Mouse (Mus musculus) spleen, adult 2 months (tissue): ENCODE measurements around the gene Sh3tc1. TPM values are rescaled to one million over a fixed set of nuclear protein-coding genes. Genes with fewer than 3 reads are reported as not detected.

Experiments
- DNase-seq, 2 experiments: peaks; one replicate each; pipeline versions ENCODE4 v3.0.0 to v3.0.0-alpha.2; 2012 to 2021; ENCODE audit warnings: low spot score in 2 of 2, low read depth in 1 of 2
- H3K27ac ChIP-seq: fragments of 200-500 bp; 2 replicates; pipeline ENCODE4 v1.5.1; 2012; ENCODE audit warnings: low read length, inconsistent platforms; ENCODE audit not compliant: insufficient read depth
- H3K27me3 ChIP-seq: fragments of 200-500 bp; 2 replicates; pipeline ENCODE4 v1.6.1; 2012; ENCODE audit warnings: mild to moderate bottlenecking, moderate library complexity, low read length, inconsistent platforms; ENCODE audit not compliant: control insufficient read depth, insufficient read depth
- H3K36me3 ChIP-seq: fragments of 200-500 bp; 2 replicates; pipeline ENCODE4 v1.6.1; 2012; ENCODE audit warnings: mild to moderate bottlenecking, low read length, inconsistent platforms; ENCODE audit not compliant: control insufficient read depth, insufficient read depth
- H3K4me1 ChIP-seq: fragments of 200-500 bp; 2 replicates; pipeline ENCODE4 v1.6.1; 2011; ENCODE audit warnings: inconsistent platforms; ENCODE audit not compliant: control insufficient read depth, insufficient read depth, insufficient read length
- H3K4me3 ChIP-seq: fragments of 200-500 bp; 2 replicates; pipeline ENCODE4 v1.5.1; 2011; ENCODE audit warnings: mild to moderate bottlenecking, inconsistent platforms; ENCODE audit not compliant: insufficient read depth, insufficient read length; ENCODE audit errors: extremely low read depth
- CTCF ChIP-seq: fragments of 200-500 bp; IDR thresholded peaks from 2 replicates; pipeline ENCODE4 v1.5.1; 2011; ENCODE audit warnings: mild to moderate bottlenecking, inconsistent platforms; ENCODE audit not compliant: insufficient read depth, insufficient read length, insufficient replicate concordance; ENCODE audit errors: extremely low read depth
- POLR2A ChIP-seq: fragments of 200-500 bp; IDR thresholded peaks from 2 replicates; pipeline ENCODE4 v1.6.1; 2011; ENCODE audit warnings: low read depth, low read length, inconsistent platforms
- WGBS: fragments of 180-500 bp; shearing (Covaris S2); methylation state at CpG from one replicate; pipeline ENCODE4 v1.1.7; 2018; 5-methylcytosine and 5-hydroxymethylcytosine counted together
- polyA plus RNA-seq: library from polyadenylated mRNA; depleted of rRNA; stranded (reverse); fragments of >200 nt; gene quantifications from 2 replicates; pipeline ENCODE4 v1.2.3, GENCODE M21; 2012

Gene Sh3tc1
- polyA plus RNA-seq, 1 experiment: 10.7 TPM

DNA sequence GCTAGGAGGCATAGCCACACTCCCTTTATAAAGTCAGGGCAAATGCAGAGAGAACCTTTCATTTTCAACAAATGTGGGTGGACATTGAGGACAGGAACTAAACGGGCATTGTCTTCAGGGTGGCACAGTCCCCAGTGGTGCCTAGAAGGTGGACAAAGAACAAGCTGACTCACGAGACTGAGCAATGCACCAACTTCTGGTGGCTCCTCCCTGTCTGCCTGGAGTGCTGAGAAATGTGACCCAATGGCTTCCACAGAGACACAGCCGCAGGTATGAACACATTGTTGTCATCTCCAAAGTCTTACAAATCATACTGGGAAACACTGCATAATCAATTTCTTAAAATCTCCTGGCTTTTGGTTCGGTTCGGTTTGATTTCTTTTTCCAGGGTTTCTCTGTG lies 22.3 kb downstream of the Sh3tc1 start:
- Histone ChIP-seq H3K27me3 (no peaks in the 10 kb centered on the region), H3K4me3 (no peak overlapping the region), H3K27ac (no peak overlapping the region), H3K4me1 (no peaks in the 10 kb centered on the region), H3K36me3 (peaks cover 18% of the 10 kb centered on the region)
- DNase-seq: no peak
- WGBS: 91% methylated on average over 5 of the region's 5 CpGs
- TF ChIP-seq CTCF (no peak), POLR2A (no peak)

GRCm38 (mm10) chr5:35713649-35714354 lies 26.0 kb downstream of the Sh3tc1 start:
- peak in 1 of 2 experiments; percentile 16 for DNase-seq
- TF ChIP-seq POLR2A: no peak
- TF ChIP-seq CTCF: peak; percentile 40; the same call in 1 of the 2 replicates
- 63% methylated on average over 13 of the region's 13 CpGs for WGBS
- Histone ChIP-seq H3K27ac (no peak overlapping the region), H3K36me3 (peaks cover 28% of the 10 kb centered on the region), H3K27me3 (no peaks in the 10 kb centered on the region), H3K4me1 (no peaks in the 10 kb centered on the region), H3K4me3 (no peak overlapping the region)

GRCm38 (mm10) chr5:35712517-35712916 lies 27.3 kb downstream of the Sh3tc1 start:
- H3K36me3 ChIP-seq: peaks cover 27% of the 10 kb centered on the region
- no peak overlapping the region for H3K4me3 ChIP-seq
- H3K27me3 ChIP-seq: no peaks in the 10 kb centered on the region
- no peak overlapping the region for H3K27ac ChIP-seq
- TF ChIP-seq CTCF (no peak), POLR2A (no peak)
- DNase-seq: no peak
- WGBS: 90% methylated on average over 5 of the region's 5 CpGs
- H3K4me1 ChIP-seq: no peaks in the 10 kb centered on the region

DNA sequence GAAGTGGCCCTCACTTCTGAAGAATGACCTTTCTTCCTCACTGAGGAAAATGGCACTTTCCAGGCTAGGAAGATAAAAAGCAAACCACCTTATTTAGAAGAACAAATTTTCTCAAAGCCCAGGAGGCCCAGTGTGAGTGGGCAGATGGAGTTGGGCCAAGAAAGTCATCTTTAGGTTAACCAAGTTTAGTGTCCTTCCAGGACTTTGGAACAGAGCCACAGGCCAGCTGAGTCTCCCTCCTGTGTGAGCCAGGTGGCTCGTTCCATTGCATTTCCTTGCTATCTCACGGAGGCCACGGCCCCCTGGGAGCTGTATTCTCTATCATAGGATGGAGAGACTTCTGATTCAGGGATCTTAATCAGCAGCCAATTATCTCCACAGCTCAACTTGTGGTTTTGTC lies 28.9 kb downstream of the Sh3tc1 start:
- Histone ChIP-seq H3K4me3 (no peak overlapping the region), H3K27ac (no peak overlapping the region), H3K27me3 (no peaks in the 10 kb centered on the region), H3K4me1 (no peaks in the 10 kb centered on the region), H3K36me3 (peaks cover 28% of the 10 kb centered on the region)
- 88% methylated on average over 3 of the region's 3 CpGs for WGBS
- no peak for TF ChIP-seq CTCF
- TF ChIP-seq POLR2A: no peak
- DNase-seq: no peak

GRCm38 (mm10) chr5:35710481-35710880 lies 29.3 kb downstream of the Sh3tc1 start:
- WGBS: 75% methylated on average over 3 of the region's 3 CpGs
- no peak overlapping the region for H3K27ac ChIP-seq
- DNase-seq: no peak

DNA sequence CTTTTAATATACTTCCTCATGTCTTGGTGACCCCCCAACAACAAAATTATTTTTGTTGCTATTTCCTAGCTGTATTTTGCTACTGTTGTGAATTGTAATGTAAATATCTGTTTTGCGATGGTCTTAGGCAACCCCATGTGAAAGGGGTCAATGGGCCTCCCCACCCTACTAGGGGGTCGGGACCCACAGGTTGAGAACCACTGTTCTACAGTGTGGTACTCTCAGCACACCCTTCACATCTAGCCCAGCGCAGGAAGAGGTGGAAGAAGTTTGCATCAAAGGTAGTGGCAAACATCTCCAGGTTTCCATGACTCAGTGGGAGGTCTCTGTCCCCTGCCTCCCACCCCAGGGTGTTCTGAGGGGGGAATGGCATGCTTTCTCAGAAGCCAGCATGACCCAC lies 34.4 kb downstream of the Sh3tc1 start:
- TF ChIP-seq POLR2A (no peak), CTCF (no peak)
- H3K27me3 ChIP-seq: no peaks in the 10 kb centered on the region
- WGBS: 85% methylated on average over 3 of the region's 3 CpGs

More at GRCm38 (mm10) chr5:35710481-35710880, 29.3 kb downstream of the Sh3tc1 start:
- H3K36me3 ChIP-seq: peaks cover 26% of the 10 kb centered on the region
- no peaks in the 10 kb centered on the region for H3K27me3 ChIP-seq
- no peaks in the 10 kb centered on the region for H3K4me1 ChIP-seq
- H3K4me3 ChIP-seq: no peak overlapping the region
- no peak for TF ChIP-seq CTCF
- no peak for TF ChIP-seq POLR2A

GRCm38 (mm10) chr5:35703814-35704213 lies 36.0 kb downstream of the Sh3tc1 start:
- no peak for DNase-seq
- no peak overlapping the region for H3K27ac ChIP-seq
- H3K27me3 ChIP-seq: no peaks in the 10 kb centered on the region
- 91% methylated on average over 4 of the region's 4 CpGs for WGBS
- no peaks in the 10 kb centered on the region for H3K4me1 ChIP-seq
- peaks cover 24% of the 10 kb centered on the region for H3K36me3 ChIP-seq
- no peak overlapping the region for H3K4me3 ChIP-seq
- no peak for TF ChIP-seq POLR2A

More for the DNA sequence above, 34.4 kb downstream of the Sh3tc1 start:
- no peak overlapping the region for H3K4me3 ChIP-seq
- H3K27ac ChIP-seq: no peak overlapping the region
- H3K36me3 ChIP-seq: peaks cover 24% of the 10 kb centered on the region
- no peaks in the 10 kb centered on the region for H3K4me1 ChIP-seq
- DNase-seq: no peak
